Mouse (Mus musculus) CH12.LX (cell line): ENCODE measurements around the gene Rgs7. TPM values are rescaled to one million over a fixed set of nuclear protein-coding genes. Genes with fewer than 3 reads are reported as not detected.

ENCODE experiments used
- DNase-seq: peaks from one replicate; pipeline ENCODE4 v3.0.0-alpha.2; 2013; ENCODE audit errors: extremely low read depth
- H3K27ac ChIP-seq: 2 replicates; pipeline ENCODE4 v1.5.1; 2012; ENCODE audit warnings: low read depth, mild to moderate bottlenecking, control low read depth, moderate library complexity; ENCODE audit not compliant: insufficient read depth
- H3K27me3 ChIP-seq: replicated peaks from 2 replicates; pipeline ENCODE3; 2012; ENCODE audit warnings: inconsistent platforms
- H3K36me3 ChIP-seq, 2 experiments: replicated peaks in 1 of 2; 2 replicates each; pipeline versions ENCODE3 to v1.6.1; 2012; ENCODE audit warnings: inconsistent platforms in 1 of 2, low read length in 1 of 2, mild to moderate bottlenecking in 1 of 2, mixed read lengths in 1 of 2, moderate library complexity in 1 of 2; ENCODE audit not compliant: control insufficient read depth in 1 of 2, insufficient read depth in 1 of 2
- H3K4me1 ChIP-seq, 2 experiments: 2 replicates each; pipeline ENCODE4 v1.6.1; 2012; ENCODE audit warnings: inconsistent platforms in 1 of 2, moderate library complexity in 1 of 2; ENCODE audit not compliant: insufficient read depth in 2 of 2, control insufficient read depth in 1 of 2
- H3K4me2 ChIP-seq: 2 replicates; pipeline ENCODE4 v1.6.1; 2012; ENCODE audit warnings: low read depth, mild to moderate bottlenecking, control low read depth; ENCODE audit not compliant: poor library complexity, insufficient read depth, severe bottlenecking
- H3K4me3 ChIP-seq, 3 experiments: fragments of 150-350 bp in 1 of 3; sonication (generic) in 1 of 3; replicated peaks in 1 of 3; 2 replicates each; pipeline versions ENCODE3 to v1.5.1; 2011 to 2012; ENCODE audit warnings: low read depth in 2 of 3, low read length in 2 of 3, mild to moderate bottlenecking in 2 of 3, moderate library complexity in 2 of 3, control low read depth in 1 of 3, improper control_type of control experiment in 1 of 3, inconsistent platforms in 1 of 3, mixed read lengths in 1 of 3; ENCODE audit not compliant: poor library complexity in 1 of 3
- H3K79me2 ChIP-seq: replicated peaks from 2 replicates; pipeline ENCODE4 v1.6.1; 2012; ENCODE audit warnings: mild to moderate bottlenecking, moderate library complexity; ENCODE audit not compliant: control insufficient read depth, poor library complexity, insufficient read depth, severe bottlenecking; ENCODE audit errors: extremely low read depth
- H3K9ac ChIP-seq: 2 replicates; pipeline ENCODE4 v1.6.1; 2012; ENCODE audit warnings: low read depth, mild to moderate bottlenecking, control low read depth, moderate library complexity; ENCODE audit not compliant: insufficient read depth
- H3K9me3 ChIP-seq: replicated peaks from 2 replicates; pipeline ENCODE3; 2012; ENCODE audit warnings: low read length, inconsistent platforms, mixed read lengths
- BHLHE40 ChIP-seq: IDR thresholded peaks from 2 replicates; pipeline ENCODE4 v1.6.1; 2011; ENCODE audit warnings: mild to moderate bottlenecking, low read depth, low read length, improper control_type of control experiment
- CTCF ChIP-seq, 2 experiments: IDR thresholded peaks in 1 of 2; conservative IDR thresholded peaks in 1 of 2; 2 replicates each; pipeline ENCODE4 v1.5.1; 2011 to 2012; ENCODE audit warnings: low read depth in 2 of 2, low read length in 2 of 2, improper control_type of control experiment in 1 of 2, inconsistent platforms in 1 of 2, mild to moderate bottlenecking in 1 of 2, moderate library complexity in 1 of 2
- ELF1 ChIP-seq: IDR thresholded peaks from 2 replicates; pipeline ENCODE4 v1.6.1; 2014; ENCODE audit warnings: low read depth, mild to moderate bottlenecking, inconsistent platforms, low read length, improper control_type of control experiment
- ETS1 ChIP-seq: conservative IDR thresholded peaks from 2 replicates; pipeline ENCODE4 v1.6.1; 2012; ENCODE audit warnings: low read depth, mild to moderate bottlenecking, inconsistent platforms, low read length, improper control_type of control experiment, moderate library complexity
- HCFC1 ChIP-seq: IDR thresholded peaks from 2 replicates; pipeline ENCODE4 v1.6.1; 2012; ENCODE audit warnings: low read depth, mild to moderate bottlenecking, inconsistent platforms, low read length, improper control_type of control experiment
- JUND ChIP-seq: conservative IDR thresholded peaks from 2 replicates; pipeline ENCODE4 v1.6.1; 2011; ENCODE audit warnings: low read depth, low read length, improper control_type of control experiment
- KAT2A ChIP-seq: IDR thresholded peaks from 2 replicates; pipeline ENCODE4 v1.6.1; 2012; ENCODE audit warnings: low read length, improper control_type of control experiment, inconsistent platforms; ENCODE audit not compliant: insufficient replicate concordance
- MAFK ChIP-seq: IDR thresholded peaks from 2 replicates; pipeline ENCODE4 v1.6.1; 2011; ENCODE audit warnings: low read length, improper control_type of control experiment; ENCODE audit not compliant: insufficient replicate concordance
- MAX ChIP-seq: IDR thresholded peaks from 2 replicates; pipeline ENCODE4 v1.6.1; 2011; ENCODE audit warnings: low read length, improper control_type of control experiment
- MAZ ChIP-seq: IDR thresholded peaks from 2 replicates; pipeline ENCODE4 v1.6.1; 2012; ENCODE audit warnings: low read depth, mild to moderate bottlenecking, inconsistent platforms, low read length, improper control_type of control experiment, moderate library complexity
- MEF2A ChIP-seq: IDR thresholded peaks from 2 replicates; pipeline ENCODE4 v1.6.1; 2014; ENCODE audit warnings: low read depth, mild to moderate bottlenecking, inconsistent platforms, low read length, improper control_type of control experiment, borderline replicate concordance
- MYC ChIP-seq: IDR thresholded peaks from 2 replicates; pipeline ENCODE4 v1.6.1; 2011; ENCODE audit warnings: low read depth, mild to moderate bottlenecking, improper control_type of control experiment, low read length
- PAX5 ChIP-seq: IDR thresholded peaks from 2 replicates; pipeline ENCODE4 v1.6.1; 2012; ENCODE audit warnings: low read length, inconsistent platforms, mixed read lengths
- POLR2A ChIP-seq: IDR thresholded peaks from 2 replicates; pipeline ENCODE4 v1.6.1; 2011; ENCODE audit warnings: low read depth, mild to moderate bottlenecking, improper control_type of control experiment, low read length
- POLR2AphosphoS2 ChIP-seq: IDR thresholded peaks from 2 replicates; pipeline ENCODE4 v1.6.1; 2011; ENCODE audit warnings: low read depth, low read length, improper control_type of control experiment
- RAD21 ChIP-seq: IDR thresholded peaks from 2 replicates; pipeline ENCODE4 v1.6.1; 2011; ENCODE audit warnings: low read depth, mild to moderate bottlenecking, low read length, improper control_type of control experiment, moderate library complexity
- RCOR1 ChIP-seq: conservative IDR thresholded peaks from 2 replicates; pipeline ENCODE4 v1.6.1; 2012; ENCODE audit warnings: low read depth, mild to moderate bottlenecking, inconsistent platforms, low read length, improper control_type of control experiment
- SMC3 ChIP-seq: IDR thresholded peaks from 2 replicates; pipeline ENCODE4 v1.6.1; 2011; ENCODE audit warnings: low read depth, low read length, improper control_type of control experiment
- USF1 ChIP-seq: IDR thresholded peaks from 2 replicates; pipeline ENCODE4 v1.6.1; 2014; ENCODE audit warnings: low read depth, mild to moderate bottlenecking, inconsistent platforms, low read length, improper control_type of control experiment
- ZC3H11A ChIP-seq: IDR thresholded peaks from 2 replicates; pipeline ENCODE4 v1.6.1; 2012; ENCODE audit warnings: low read depth, mild to moderate bottlenecking, inconsistent platforms, low read length, improper control_type of control experiment
- ZMIZ1 ChIP-seq: IDR thresholded peaks from 2 replicates; pipeline ENCODE4 v1.6.1; 2012; ENCODE audit warnings: low read depth, mild to moderate bottlenecking, inconsistent platforms, low read length, improper control_type of control experiment
- ZNF384 ChIP-seq: IDR thresholded peaks from 2 replicates; pipeline ENCODE4 v1.6.1; 2012; ENCODE audit warnings: low read depth, low read length, improper control_type of control experiment, inconsistent platforms
- dilution Hi-C: fragments of 300-500 bp; cut with MboI; formaldehyde crosslinking; loops from 2 replicates; pipeline ENCODE4 v1.14.3; 2020; ENCODE audit warnings: low sequenced_read_pairs; ENCODE audit not compliant: extremely low pct_unique_long_range_greater_than_20kb, extremely low pct_ligation_motif_present
- in situ Hi-C: fragments of 300-500 bp; cut with MboI; formaldehyde crosslinking; loops from 3 replicates; pipeline ENCODE4 v1.14.3; 2019; ENCODE audit warnings: low sequenced_read_pairs, low pct_ligation_motif_present, low pct_unique_long_range_greater_than_20kb, mixed read lengths
- polyA plus RNA-seq: library from polyadenylated mRNA; unstranded; fragments of >175 nt; gene quantifications from 2 replicates; pipeline ENCODE4 v1.2.1, GENCODE M21; 2012; ENCODE audit warnings: low read depth; ENCODE audit not compliant: insufficient read length
- total RNA-seq, 2 experiments: library from RNA; depleted of rRNA; stranded (reverse); fragments of 300-350 nt in 1 of 2; fragments of >200 nt in 1 of 2; gene quantifications; 2 replicates each; pipeline ENCODE4 v1.2.3; 2012 to 2014

Gene Rgs7
- total and polyA plus RNA-seq, 3 experiments: 0.04 to 0.30 (median 0.09) TPM

GRCm38 (mm10) chr1:175069758-175070290, 422.5 kb downstream of the Rgs7 start:
- Histone ChIP-seq H3K9ac (no peak overlapping the region), H3K4me2 (no peak overlapping the region), H3K4me3 (no peak overlapping the region), H3K27me3 (no peaks in the 10 kb centered on the region), H3K9me3 (no peaks in the 10 kb centered on the region), H3K27ac (no peak overlapping the region), H3K4me1 (no peaks in the 10 kb centered on the region)
- dilution Hi-C loops (no loop called here), in situ Hi-C loops (no loop called here)
- no peak for DNase-seq
- TF ChIP-seq JUND (no peak), RAD21 (no peak), SMC3 (no peak), MEF2A (no peak), ETS1 (no peak)
- TF ChIP-seq, all 38 proteins: peak for 0
- Histone ChIP-seq H3K79me2 (no peaks in the 10 kb centered on the region), H3K36me3 (no peaks in the 10 kb centered on the region)

GRCm38 (mm10) chr1:175049121-175049520, 443.2 kb downstream of the Rgs7 start:
- Histone ChIP-seq H3K79me2 (no peaks in the 10 kb centered on the region), H3K9ac (no peak overlapping the region), H3K36me3 (no peaks in the 10 kb centered on the region)
- in situ Hi-C loops: no loop called here
- no peak for TF ChIP-seq POLR2AphosphoS2
- no peak for TF ChIP-seq POLR2A
- no peak for TF ChIP-seq MEF2A
- no peak for TF ChIP-seq RCOR1
- no peak for TF ChIP-seq CTCF (conservative IDR thresholded peaks at IDR 0.05 in 1 of 2, IDR thresholded peaks at IDR 0.05 in 1 of 2; ENCODE audit: low read depth in 2 of 2, low read length in 2 of 2)
- no peak for TF ChIP-seq MAFK
- TF ChIP-seq HCFC1: no peak
- no peak for TF ChIP-seq ZNF384
- no peak for TF ChIP-seq ELF1
- TF ChIP-seq USF1: no peak
- TF ChIP-seq ZC3H11A: no peak
- TF ChIP-seq KAT2A: no peak
- TF ChIP-seq JUND: no peak
- TF ChIP-seq PAX5: no peak
- TF ChIP-seq MAZ: no peak
- no peak for TF ChIP-seq MYC
- no peak for TF ChIP-seq ZMIZ1
- TF ChIP-seq MAX: no peak
- no peak for TF ChIP-seq BHLHE40
- TF ChIP-seq, all 38 proteins: peak for 0
- no peaks in the 10 kb centered on the region for H3K9me3 ChIP-seq
- no peak for DNase-seq
- no peaks in the 10 kb centered on the region for H3K27me3 ChIP-seq
- no peak overlapping the region for H3K27ac ChIP-seq
- no peak overlapping the region for H3K4me2 ChIP-seq
- no peaks in the 10 kb centered on the region for H3K4me1 ChIP-seq
- dilution Hi-C loops: no loop called here
- no peak overlapping the region for H3K4me3 ChIP-seq
